Mouse (Mus musculus): ENCODE results near the gene Zfp428. TPM values are rescaled to one million over a fixed set of nuclear protein-coding genes. Genes with fewer than 3 reads are reported as not detected.

The Zfp428 gene
- total and polyA plus RNA-seq, 2 experiments from 2014 or later: 138 to 219 TPM

DNA sequence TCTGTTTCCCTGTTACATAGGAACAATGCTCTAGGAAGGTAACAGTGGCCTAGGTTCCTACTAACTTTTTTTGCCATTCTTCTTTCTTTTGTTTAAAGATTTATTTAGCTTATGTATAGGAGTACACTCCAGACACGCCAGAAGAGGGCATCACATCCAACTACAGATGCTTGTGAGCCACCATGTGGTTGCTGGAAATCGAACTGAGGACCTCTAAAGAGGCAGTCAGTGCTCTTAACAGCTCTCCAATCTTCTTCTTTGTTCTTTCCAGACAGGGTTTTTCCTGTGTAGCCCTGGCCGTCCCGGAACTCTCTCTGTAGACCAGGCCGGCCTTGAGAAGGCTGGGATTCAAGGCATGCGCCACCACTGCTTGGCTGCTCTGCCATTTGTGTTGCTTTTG lies 18.2 kb downstream of the Zfp428 start:
- 0 out of 2 replicates have a peak, but pooled peaks have one; percentile 9 for TF ChIP-seq CTCF (IDR thresholded peaks at IDR 0.05; ENCODE audit: low read depth)
- H3K4me3 ChIP-seq (ENCODE audit: low read length): no peak overlapping the region
- DNase-seq (ENCODE audit: low spot score) (no peak), ATAC-seq (no peak)
- no peak overlapping the region for H3K27ac ChIP-seq
- no peaks in the 10 kb centered on the region for H3K9me3 ChIP-seq (ENCODE audit: low read length)
- peaks cover 6% of the 10 kb centered on the region; the same call in 1 of the 2 replicates for H3K4me1 ChIP-seq (ENCODE audit: insufficient read depth, low read length)
- WGBS: 78% methylated on average over 6 of the region's 6 CpGs
- no peak overlapping the region for H3K9ac ChIP-seq (replicated peaks; ENCODE audit: low read length)
- no peaks in the 10 kb centered on the region for H3K27me3 ChIP-seq (ENCODE audit: insufficient read depth, low read length)
- no peak overlapping the region for H3K4me2 ChIP-seq (ENCODE audit: low read depth, low read length)
- H3K36me3 ChIP-seq (ENCODE audit: insufficient read depth, low read length): no peaks in the 10 kb centered on the region

DNA sequence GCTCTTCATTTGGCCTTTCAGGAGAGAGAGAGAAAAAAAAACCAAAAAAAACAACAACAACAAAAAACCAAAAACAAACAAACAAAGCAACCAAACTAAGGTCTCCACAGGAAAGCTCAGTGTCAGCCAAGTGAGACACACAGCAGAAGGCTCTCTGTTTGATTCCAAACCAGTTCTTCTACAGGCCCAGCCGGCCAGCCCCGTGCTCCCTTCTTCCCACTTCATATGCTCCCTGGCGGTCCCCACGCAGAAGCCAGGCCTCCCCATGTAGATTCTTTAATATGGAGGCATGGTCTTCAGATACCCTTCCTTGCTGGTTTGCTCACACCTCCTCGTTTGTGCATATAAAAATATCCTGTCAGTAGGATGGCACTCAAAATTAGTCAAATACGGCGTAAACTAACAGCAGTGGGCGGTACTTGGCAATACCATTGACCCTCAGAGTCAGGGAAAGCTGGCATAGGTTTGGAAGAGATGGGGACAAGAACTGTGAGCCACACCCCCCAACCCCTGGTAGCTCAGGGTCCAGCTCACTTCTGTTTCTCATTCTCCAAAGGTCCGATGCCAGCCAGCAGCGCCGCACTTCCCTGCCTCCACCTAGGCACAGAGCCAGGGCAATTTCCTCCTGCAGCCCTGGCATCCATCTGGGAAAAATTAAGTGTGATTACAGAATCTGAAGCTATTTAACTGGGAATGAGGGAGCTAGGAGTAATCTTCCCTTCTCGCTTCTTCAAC lies 19.0 kb downstream of the Zfp428 start:
- WGBS: 78% methylated on average over 12 of the region's 12 CpGs
- no peaks in the 10 kb centered on the region for H3K27me3 ChIP-seq (ENCODE audit: insufficient read depth, low read length)
- no peak for TF ChIP-seq CTCF (IDR thresholded peaks at IDR 0.05; ENCODE audit: low read depth)
- H3K4me1 ChIP-seq (ENCODE audit: insufficient read depth, low read length): peaks cover 6% of the 10 kb centered on the region; the same call in 1 of the 2 replicates
- H3K9ac ChIP-seq (replicated peaks; ENCODE audit: low read length): no peak overlapping the region
- ATAC-seq: no peak
- H3K4me3 ChIP-seq (ENCODE audit: low read length): no peak overlapping the region
- H3K9me3 ChIP-seq (ENCODE audit: low read length): no peaks in the 10 kb centered on the region
- DNase-seq (ENCODE audit: low spot score): no peak
- no peak overlapping the region for H3K4me2 ChIP-seq (ENCODE audit: low read depth, low read length)
- H3K36me3 ChIP-seq (ENCODE audit: insufficient read depth, low read length): no peaks in the 10 kb centered on the region
- no peak overlapping the region for H3K27ac ChIP-seq

DNA sequence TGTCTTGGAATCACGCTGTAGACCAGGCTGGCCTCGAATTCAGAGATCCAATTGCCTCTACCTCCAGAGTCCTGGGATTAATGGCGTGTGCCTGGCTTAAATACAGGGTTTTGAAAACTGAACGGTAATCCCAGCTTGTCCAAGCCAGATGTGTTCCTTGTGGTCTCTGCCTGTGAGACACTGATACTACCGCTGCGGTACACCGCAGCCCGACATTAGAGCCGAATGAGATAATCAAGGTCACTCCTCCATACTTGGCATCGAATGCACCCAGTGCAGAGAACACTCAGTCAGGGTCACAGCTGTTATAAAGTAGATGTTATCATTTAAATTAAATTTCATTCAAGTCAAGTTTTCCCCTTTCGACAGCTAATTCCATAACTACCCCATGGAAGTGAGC lies 22.1 kb downstream of the Zfp428 start:
- WGBS: 94% methylated on average over 11 of the region's 11 CpGs
- H3K27me3 ChIP-seq (ENCODE audit: insufficient read depth, low read length): no peaks in the 10 kb centered on the region
- H3K4me1 ChIP-seq (ENCODE audit: insufficient read depth, low read length): peaks cover 12% of the 10 kb centered on the region; the same call in 1 of the 2 replicates
- no peak for TF ChIP-seq CTCF (IDR thresholded peaks at IDR 0.05; ENCODE audit: low read depth)
- no peak overlapping the region for H3K27ac ChIP-seq
- H3K9me3 ChIP-seq (ENCODE audit: low read length): no peaks in the 10 kb centered on the region
- DNase-seq (ENCODE audit: low spot score) (no peak), ATAC-seq (no peak)
- H3K4me3 ChIP-seq (ENCODE audit: low read length): no peak overlapping the region
- H3K9ac ChIP-seq (replicated peaks; ENCODE audit: low read length): no peak overlapping the region
- H3K4me2 ChIP-seq (ENCODE audit: low read depth, low read length): no peak overlapping the region
- peaks cover 6% of the 10 kb centered on the region; the same call in 1 of the 2 replicates for H3K36me3 ChIP-seq (ENCODE audit: insufficient read depth, low read length)

DNA sequence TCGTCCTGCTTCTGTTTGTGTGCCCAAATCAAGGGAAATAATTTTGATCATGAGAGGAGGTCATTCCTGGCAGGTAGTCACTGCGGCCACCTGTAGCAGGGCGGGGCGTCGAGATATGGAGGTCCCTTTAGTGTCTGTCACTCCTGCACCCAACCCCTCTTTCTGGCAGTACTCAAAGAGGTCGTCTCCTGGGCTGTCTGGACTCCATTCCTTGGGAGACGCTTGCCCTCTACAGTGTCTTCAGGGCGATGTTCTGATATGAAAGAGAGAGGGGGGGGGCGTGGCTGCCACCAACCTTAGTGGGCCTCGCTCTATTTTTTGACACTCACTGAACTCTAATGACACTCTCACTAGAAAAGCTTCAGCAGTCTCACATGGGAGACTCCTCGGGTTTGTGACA lies 22.8 kb downstream of the Zfp428 start:
- 55% methylated on average over 11 of the region's 11 CpGs for WGBS
- Histone ChIP-seq H3K4me3 (ENCODE audit: low read length) (peak overlapping the region; percentile 62), H3K9me3 (ENCODE audit: low read length) (no peaks in the 10 kb centered on the region), H3K4me2 (ENCODE audit: low read depth, low read length) (peak overlapping the region; percentile 91), H3K27me3 (ENCODE audit: insufficient read depth, low read length) (no peaks in the 10 kb centered on the region), H3K9ac (replicated peaks; ENCODE audit: low read length) (peak overlapping the region; percentile 85), H3K27ac (peak overlapping the region; percentile 92), H3K4me1 (ENCODE audit: insufficient read depth, low read length) (peaks cover 12% of the 10 kb centered on the region; the same call in 1 of the 2 replicates), H3K36me3 (ENCODE audit: insufficient read depth, low read length) (peaks cover 12% of the 10 kb centered on the region; the same call in 1 of the 2 replicates)
- ATAC-seq (no peak; the same call in 1 of the 2 replicates), DNase-seq (ENCODE audit: low spot score) (peak; percentile 7)
- no peak for TF ChIP-seq CTCF (IDR thresholded peaks at IDR 0.05; ENCODE audit: low read depth)

DNA sequence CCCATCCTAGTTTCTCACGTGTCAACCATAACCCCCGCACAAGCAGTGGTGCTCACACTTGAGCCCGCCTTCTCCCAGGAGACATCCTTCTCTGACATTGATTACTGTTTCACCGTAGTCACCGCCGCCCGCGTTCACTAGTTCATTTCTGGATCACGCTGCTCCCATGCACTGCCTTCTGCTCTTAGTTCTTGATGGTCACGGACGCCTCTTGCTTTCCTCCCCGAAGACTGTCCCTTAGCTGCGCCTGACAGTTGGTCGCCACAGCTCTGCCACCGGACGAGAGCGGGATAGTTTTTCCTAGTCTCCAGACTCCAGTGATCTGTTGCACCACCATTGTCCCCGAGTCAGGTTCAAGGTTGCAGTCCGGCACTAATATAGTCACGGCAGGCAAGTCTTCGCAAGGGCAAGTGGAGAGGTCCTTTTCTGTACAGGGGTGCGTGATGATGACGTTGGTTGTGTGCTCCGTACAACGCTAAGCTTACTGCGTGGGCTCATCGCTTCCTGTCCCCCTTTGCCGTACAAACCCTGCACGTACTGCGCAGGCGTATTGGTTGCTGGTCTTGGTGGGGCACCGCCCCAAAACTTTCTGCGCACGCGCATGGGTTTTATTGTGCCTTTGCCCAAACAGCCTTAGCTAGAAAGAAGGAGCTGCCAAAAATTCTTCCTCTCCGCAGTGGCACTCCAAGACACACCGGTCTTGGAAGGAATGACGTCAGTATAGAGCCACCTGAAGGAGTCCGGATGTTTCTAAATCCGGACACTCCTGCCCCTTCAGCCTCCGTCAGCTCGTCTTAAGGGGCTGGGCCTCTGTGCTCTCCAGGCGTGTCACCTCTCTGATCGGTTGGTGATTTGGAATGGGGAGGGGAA lies 23.5 kb downstream of the Zfp428 start, which contains the start of gene Irgq:
Irgq (plus strand) TSS at position 628 of the 870 bp plus-strand sequence.
- H3K27me3 ChIP-seq (ENCODE audit: insufficient read depth, low read length): no peaks in the 10 kb centered on the region
- under 1% methylated on average over 44 of the region's 44 CpGs for WGBS
- DNase-seq (ENCODE audit: low spot score) (peak; percentile 100), ATAC-seq (peak; percentile 95)
- H3K4me2 ChIP-seq (ENCODE audit: low read depth, low read length): peak within 1 kb of the TSS; percentile 91
- peak within 1 kb of the TSS; percentile 85 for H3K9ac ChIP-seq (replicated peaks; ENCODE audit: low read length)
- no peaks in the 10 kb centered on the region for H3K9me3 ChIP-seq (ENCODE audit: low read length)
- TF ChIP-seq CTCF (IDR thresholded peaks at IDR 0.05; ENCODE audit: low read depth): no peak
- peaks cover 12% of the 10 kb centered on the region; the same call in 1 of the 2 replicates for H3K4me1 ChIP-seq (ENCODE audit: insufficient read depth, low read length)
- H3K27ac ChIP-seq: peak within 1 kb of the TSS; percentile 92
- H3K4me3 ChIP-seq (ENCODE audit: low read length): peak within 1 kb of the TSS; percentile 62
- H3K36me3 ChIP-seq (ENCODE audit: insufficient read depth, low read length): peaks cover 12% of the 10 kb centered on the region; the same call in 1 of the 2 replicates

DNA sequence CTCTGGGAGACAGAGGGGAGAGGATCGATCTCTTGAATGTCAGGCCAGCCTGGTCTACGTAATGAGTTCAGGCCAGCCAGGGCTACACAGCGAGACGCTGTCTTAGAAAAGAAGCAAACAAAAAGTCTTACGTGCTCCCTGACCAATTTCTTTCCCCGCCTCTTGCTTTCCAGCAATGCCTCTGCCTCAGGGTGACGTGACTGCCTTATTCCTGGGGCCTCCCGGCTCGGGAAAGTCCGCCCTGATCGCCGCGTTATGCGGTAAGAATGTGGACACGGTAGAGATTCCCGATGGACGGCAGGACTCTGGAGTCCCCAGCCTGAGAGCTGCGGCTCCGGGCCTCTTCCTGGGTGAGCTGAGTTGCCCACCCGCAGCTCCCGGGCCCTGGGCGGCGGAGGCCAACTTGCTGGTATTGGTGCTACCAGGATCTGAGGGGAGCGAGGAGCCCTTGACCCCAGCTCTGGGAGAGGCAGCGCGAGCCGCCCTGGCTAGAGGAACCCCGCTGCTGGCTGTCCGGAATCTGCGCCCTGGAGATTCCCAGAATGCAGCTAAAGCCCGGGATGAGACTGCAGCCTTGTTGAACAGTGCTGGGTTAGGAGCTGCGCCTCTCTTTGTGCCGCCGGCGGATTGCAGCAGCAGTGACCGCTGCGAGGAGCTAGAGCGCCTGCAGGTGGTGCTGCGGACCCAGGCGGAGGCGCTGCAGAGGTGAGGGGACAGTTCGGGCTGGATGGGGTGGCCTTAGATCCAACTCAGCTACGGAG lies 24.6 kb downstream of the Zfp428 start:
- peak; percentile 87 for DNase-seq (ENCODE audit: low spot score)
- WGBS: under 1% methylated on average over 43 of the region's 43 CpGs
- peak overlapping the region; percentile 62 for H3K4me3 ChIP-seq (ENCODE audit: low read length)
- H3K4me2 ChIP-seq (ENCODE audit: low read depth, low read length): peak overlapping the region; percentile 91
- TF ChIP-seq CTCF (IDR thresholded peaks at IDR 0.05; ENCODE audit: low read depth): peak; percentile 87
- H3K9ac ChIP-seq (replicated peaks; ENCODE audit: low read length): peak overlapping the region; percentile 85
- H3K9me3 ChIP-seq (ENCODE audit: low read length): no peaks in the 10 kb centered on the region
- peak overlapping the region; percentile 92 for H3K27ac ChIP-seq
- H3K27me3 ChIP-seq (ENCODE audit: insufficient read depth, low read length): no peaks in the 10 kb centered on the region
- ATAC-seq: peak; percentile 62
- H3K4me1 ChIP-seq (ENCODE audit: insufficient read depth, low read length): peaks cover 12% of the 10 kb centered on the region; the same call in 1 of the 2 replicates
- peaks cover 17% of the 10 kb centered on the region; the same call in 1 of the 2 replicates for H3K36me3 ChIP-seq (ENCODE audit: insufficient read depth, low read length)

Data from hindbrain, postnatal 0 days (tissue).